Mouse (Mus musculus) adrenal gland, adult 8-10 months (tissue): ENCODE measurements around the gene Slc25a10. TPM values are rescaled to one million over a fixed set of nuclear protein-coding genes. Genes with fewer than 3 reads are reported as not detected.

Experiments
- DNase-seq: peaks from one replicate; pipeline ENCODE4 v3.0.0; 2022
- total RNA-seq, 4 experiments: library from RNA; stranded (reverse); gene quantifications; 2 replicates each; pipeline ENCODE4 v1.2.4; 2022

Gene Slc25a10
- 100 to 1,000 TPM; 121 to 174 (median 163) TPM for total RNA-seq

- peak; percentile 88 for DNase-seq
Observed at GRCm38 (mm10) chr11:120491317-120492023, at the start of gene Slc25a10. TSS of gene Slc25a10 (plus strand) at chr11:120491840.

- DNase-seq = no peak
Observed at GRCm38 (mm10) chr11:120442344-120442743, 49.3 kb upstream of the Slc25a10 start, which contains the start of gene Tspan10. TSS of gene Tspan10 (plus strand) at chr11:120442644.

- no peak for DNase-seq
Observed at GRCm38 (mm10) chr11:120442765-120443280, 48.8 kb upstream of the Slc25a10 start.

- DNase-seq = no peak
Observed at GRCm38 (mm10) chr11:120444106-120444505, 47.5 kb upstream of the Slc25a10 start.

GRCm38 (mm10) chr11:120445475-120445874 is 46.2 kb upstream of the Slc25a10 start:
- DNase-seq = no peak

- no peak for DNase-seq
Observed at GRCm38 (mm10) chr11:120447179-120447578, 44.5 kb upstream of the Slc25a10 start.

- no peak for DNase-seq
Observed at GRCm38 (mm10) chr11:120452246-120452645, 39.4 kb upstream of the Slc25a10 start.

- DNase-seq = no peak
Observed at GRCm38 (mm10) chr11:120453306-120453705, 38.3 kb upstream of the Slc25a10 start, which contains the start of gene Pde6g. TSS of gene Pde6g (minus strand) at chr11:120453500.

GRCm38 (mm10) chr11:120454965-120455364 is 36.7 kb upstream of the Slc25a10 start:
- no peak for DNase-seq

GRCm38 (mm10) chr11:120455413-120455812 is 36.2 kb upstream of the Slc25a10 start:
- DNase-seq = no peak

GRCm38 (mm10) chr11:120457370-120457769 is 34.3 kb upstream of the Slc25a10 start:
- no peak for DNase-seq

GRCm38 (mm10) chr11:120457772-120458751 is 33.6 kb upstream of the Slc25a10 start, which contains the start of the genes Oxld1 and Ccdc137:
TSS of gene Oxld1 (minus strand) at chr11:120458068.
TSS of gene Ccdc137 (plus strand) at chr11:120458115.
- DNase-seq = peak; percentile 64

- DNase-seq = no peak
Observed at GRCm38 (mm10) chr11:120458847-120459597, 32.6 kb upstream of the Slc25a10 start.

GRCm38 (mm10) chr11:120463536-120463935 is 28.1 kb upstream of the Slc25a10 start:
- no peak for DNase-seq

- no peak for DNase-seq
Observed at GRCm38 (mm10) chr11:120464365-120464764, 27.3 kb upstream of the Slc25a10 start.

- DNase-seq = no peak
Observed at GRCm38 (mm10) chr11:120465521-120465920, 26.1 kb upstream of the Slc25a10 start.

GRCm38 (mm10) chr11:120467051-120467735 is 24.4 kb upstream of the Slc25a10 start, which contains the start of gene Arl16:
TSS of gene Arl16 (minus strand) at chr11:120467607.
- DNase-seq = peak; percentile 91

GRCm38 (mm10) chr11:120467736-120468092 is 23.9 kb upstream of the Slc25a10 start:
- no peak for DNase-seq

GRCm38 (mm10) chr11:120472052-120472451 is 19.6 kb upstream of the Slc25a10 start:
- no peak for DNase-seq

- no peak for DNase-seq
Observed at GRCm38 (mm10) chr11:120483448-120483934, 8.1 kb upstream of the Slc25a10 start.
